ENCODE assay signal across 10 mouse cellular contexts in the genomic region with DNA sequence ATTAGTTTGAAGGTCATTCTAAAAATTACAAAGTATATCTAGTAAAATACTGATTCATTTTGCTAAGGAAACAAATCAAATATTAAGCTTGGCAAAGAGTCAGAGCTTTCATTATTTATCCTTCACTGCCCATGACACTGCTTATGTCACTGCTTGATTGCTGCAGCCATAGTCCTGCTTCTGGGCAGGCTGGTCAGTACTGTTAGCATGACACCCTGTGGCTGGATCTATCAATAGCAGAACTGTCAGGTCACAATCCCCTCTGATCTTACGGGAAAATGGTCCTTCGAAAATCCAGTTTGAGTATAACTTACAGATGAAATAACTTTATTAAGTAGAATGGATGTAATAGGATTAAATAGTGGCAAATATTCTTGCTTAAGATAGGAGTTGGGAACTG.
DNase-seq lines count a peak whose midpoint lies in the region; ATAC-seq lines count a peak whose summit lies in the region.
"Had no signal": no experiment of that assay in that cellular context is flagged by ENCODE, and none has a peak within 500 bp of the region (broad histone marks: within the 10 kb centered on the region; RNA-seq: fewer than 3 reads in every experiment).

No protein-coding gene starts in this region.

- no peak for ATAC-seq in hindbrain, embryonic 11.5 days (ENCODE audit: low FRiP score)
- no peak for ATAC-seq in hindbrain, embryonic 13.5 days (ENCODE audit: low FRiP score)
- no peak for ATAC-seq in monocyte, adult 5-6 weeks (replicated peaks; ENCODE audit: insufficient number of reproducible peaks, low FRiP score, low TSS enrichment, poor library complexity, severe bottlenecking)
- ATAC-seq: hindbrain, embryonic 16.5 days had no signal

- no peaks in the 10 kb centered on the region for H3K36me3 ChIP-seq in hindbrain, embryonic 11.5 days (ENCODE audit: control insufficient read depth, insufficient read depth, low read length)
- no peaks in the 10 kb centered on the region for H3K36me3 ChIP-seq in hindbrain, embryonic 13.5 days
- H3K36me3 ChIP-seq in heart, embryonic 10.5 days, result no peaks in the 10 kb centered on the region

- DNase-seq in hindbrain, embryonic 11.5 days (ENCODE audit: low spot score), result peak; percentile 9
- DNase-seq in urinary bladder, postnatal 14 days (ENCODE audit: low spot score), result peak; percentile 7
- DNase-seq in urinary bladder, adult 2 months (ENCODE audit: low spot score), result no peak
- DNase-seq in embryo, embryonic 10.5 days (ENCODE audit: low spot score), result peak; percentile 37
- DNase-seq in testis, postnatal 14 days (ENCODE audit: low spot score), result peak; percentile 5
- DNase-seq in heart, embryonic 10.5 days (ENCODE audit: low spot score), result no peak
- DNase-seq: gastrocnemius, postnatal 10 days had no signal

- no peak overlapping the region for H3K9ac ChIP-seq in hindbrain, embryonic 11.5 days (ENCODE audit: low read depth, low read length)
- no peak overlapping the region for H3K9ac ChIP-seq in hindbrain, embryonic 13.5 days

- whole genome bisulfite sequencing in hindbrain, embryonic 11.5 days, result 68% methylated on average over 2 of the region's 2 CpGs
- WGBS in hindbrain, embryonic 13.5 days, result 67% methylated on average over 2 of the region's 2 CpGs
- 60% methylated on average over 2 of the region's 2 CpGs for WGBS in heart, embryonic 10.5 days

- H3K4me1 ChIP-seq in hindbrain, embryonic 11.5 days (replicated peaks; ENCODE audit: control insufficient read depth, insufficient read depth, low read length), result no peaks in the 10 kb centered on the region
- no peaks in the 10 kb centered on the region for H3K4me1 ChIP-seq in hindbrain, embryonic 13.5 days (replicated peaks)
- H3K4me1 ChIP-seq in heart, embryonic 10.5 days, result no peaks in the 10 kb centered on the region

- no peaks in the 10 kb centered on the region for H3K27me3 ChIP-seq in hindbrain, embryonic 11.5 days (ENCODE audit: control insufficient read depth, insufficient read depth, low read length)
- H3K27me3 ChIP-seq in hindbrain, embryonic 13.5 days, result no peaks in the 10 kb centered on the region
- no peaks in the 10 kb centered on the region for H3K27me3 ChIP-seq in heart, embryonic 10.5 days (ENCODE audit: insufficient read depth, poor library complexity, severe bottlenecking)

- no peak overlapping the region for H3K4me2 ChIP-seq in hindbrain, embryonic 11.5 days (replicated peaks; ENCODE audit: low read depth, low read length)
- no peak overlapping the region for H3K4me2 ChIP-seq in hindbrain, embryonic 13.5 days

- no peak overlapping the region for H3K27ac ChIP-seq in hindbrain, embryonic 11.5 days (ENCODE audit: low read depth, low read length)
- H3K27ac ChIP-seq in hindbrain, embryonic 13.5 days, result no peak overlapping the region
- H3K27ac ChIP-seq in heart, embryonic 10.5 days, result no peak overlapping the region

- H3K9me3 ChIP-seq in hindbrain, embryonic 11.5 days (ENCODE audit: control insufficient read depth, low read length), result no peaks in the 10 kb centered on the region
- no peaks in the 10 kb centered on the region for H3K9me3 ChIP-seq in hindbrain, embryonic 13.5 days
- H3K9me3 ChIP-seq in heart, embryonic 10.5 days, result no peaks in the 10 kb centered on the region

- H3K4me3 ChIP-seq in hindbrain, embryonic 11.5 days (ENCODE audit: low read depth, low read length), result no peak overlapping the region
- H3K4me3 ChIP-seq in hindbrain, embryonic 13.5 days, result no peak overlapping the region
- no peak overlapping the region for H3K4me3 ChIP-seq in heart, embryonic 10.5 days

Comparison
In these comparisons a context has a peak if more than half of its experiments do, and no peak if none do; other contexts are left out.
1. DNase-seq: peak in hindbrain, embryonic 11.5 days (single experiment), urinary bladder, postnatal 14 days (single experiment), embryo, embryonic 10.5 days (single experiment) and testis, postnatal 14 days (single experiment); none in urinary bladder, adult 2 months (single experiment) and heart, embryonic 10.5 days (single experiment).